10 mouse cellular contexts compared by ENCODE assay signal in genomic region chr1:92061198-92062073, GRCm38 (mm10).
DNase-seq lines count a peak whose midpoint lies in the region; ATAC-seq and TF ChIP-seq lines count a peak whose summit lies in the region.
"Had no signal": no experiment of that assay in that cellular context is flagged by ENCODE, and none has a peak within 500 bp of the region (broad histone marks: within the 10 kb centered on the region; RNA-seq: fewer than 3 reads in every experiment).

No protein-coding gene starts in this region.

- no peak for TF ChIP-seq POLR2A in limb, embryonic 14.5 days (IDR thresholded peaks at IDR 0.05; ENCODE audit: borderline replicate concordance, extremely low read depth, insufficient read depth, insufficient read length)

- 41% methylated on average over 8 of the region's 8 CpGs for WGBS in neural tube, embryonic 11.5 days
- 11% methylated on average over 8 of the region's 8 CpGs for WGBS in forebrain, embryonic 14.5 days
- WGBS in limb, embryonic 14.5 days: 42% methylated on average over 8 of the region's 8 CpGs
- 18% methylated on average over 8 of the region's 8 CpGs for WGBS in neural tube, embryonic 15.5 days

- ATAC-seq in neural tube, embryonic 11.5 days (ENCODE audit: insufficient read depth, low FRiP score, low TSS enrichment): no peak
- peak; percentile 61; the same call in 1 of the 2 replicates for ATAC-seq in forebrain, embryonic 14.5 days
- ATAC-seq in limb, embryonic 14.5 days (ENCODE audit: low FRiP score, low read depth): peak; percentile 74
- peak; percentile 92 for ATAC-seq in neural tube, embryonic 15.5 days (ENCODE audit: low FRiP score)

- no peaks in the 10 kb centered on the region for H3K9me3 ChIP-seq in neural tube, embryonic 11.5 days (ENCODE audit: control insufficient read depth, low read length)
- no peaks in the 10 kb centered on the region for H3K9me3 ChIP-seq in forebrain, embryonic 14.5 days (replicated peaks; ENCODE audit: control insufficient read depth, low read length)
- H3K9me3 ChIP-seq in limb, embryonic 14.5 days (ENCODE audit: control insufficient read depth, low read length): no peaks in the 10 kb centered on the region
- H3K9me3 ChIP-seq in neural tube, embryonic 15.5 days (replicated peaks): no peaks in the 10 kb centered on the region

- H3K4me1 ChIP-seq in neural tube, embryonic 11.5 days (ENCODE audit: control insufficient read depth, insufficient read depth, low read length): peaks cover 6% of the 10 kb centered on the region
- H3K4me1 ChIP-seq in forebrain, embryonic 14.5 days (ENCODE audit: control insufficient read depth, insufficient read depth, low read length): peaks cover 13% of the 10 kb centered on the region
- H3K4me1 ChIP-seq in limb, embryonic 14.5 days (ENCODE audit: control insufficient read depth, insufficient read depth, low read length): peaks cover 10% of the 10 kb centered on the region
- H3K4me1 ChIP-seq in neural tube, embryonic 15.5 days: peaks cover 34% of the 10 kb centered on the region

- H3K27ac ChIP-seq in neural tube, embryonic 11.5 days (ENCODE audit: low read depth, low read length): peak overlapping the region; percentile 34; the same call in 1 of the 2 replicates
- H3K27ac ChIP-seq in forebrain, embryonic 14.5 days (ENCODE audit: low read depth, low read length): no peak overlapping the region
- no peak overlapping the region for H3K27ac ChIP-seq in limb, embryonic 14.5 days (replicated peaks; ENCODE audit: low read depth, low read length)
- H3K27ac ChIP-seq in neural tube, embryonic 15.5 days (replicated peaks): peak overlapping the region; percentile 82
- H3K27ac ChIP-seq: stomach, postnatal 0 days had no signal

- H3K4me2 ChIP-seq in neural tube, embryonic 11.5 days (ENCODE audit: low read depth): no peak overlapping the region
- no peak overlapping the region for H3K4me2 ChIP-seq in forebrain, embryonic 14.5 days (ENCODE audit: low read length)
- no peak overlapping the region for H3K4me2 ChIP-seq in limb, embryonic 14.5 days (replicated peaks; ENCODE audit: low read depth, low read length, severe bottlenecking)
- peak overlapping the region; percentile 9; the same call in 1 of the 2 replicates for H3K4me2 ChIP-seq in neural tube, embryonic 15.5 days

- H3K36me3 ChIP-seq in neural tube, embryonic 11.5 days (ENCODE audit: control insufficient read depth, insufficient read depth, low read length): no peaks in the 10 kb centered on the region
- no peaks in the 10 kb centered on the region for H3K36me3 ChIP-seq in forebrain, embryonic 14.5 days (ENCODE audit: control insufficient read depth, insufficient read depth, low read length)
- no peaks in the 10 kb centered on the region for H3K36me3 ChIP-seq in limb, embryonic 14.5 days (ENCODE audit: control insufficient read depth, insufficient read depth, low read length)
- H3K36me3 ChIP-seq in neural tube, embryonic 15.5 days: no peaks in the 10 kb centered on the region

- no peak overlapping the region for H3K4me3 ChIP-seq in neural tube, embryonic 11.5 days (ENCODE audit: low read depth, low read length)
- H3K4me3 ChIP-seq in forebrain, embryonic 14.5 days (ENCODE audit: low read depth, low read length): no peak overlapping the region
- H3K4me3 ChIP-seq in limb, embryonic 14.5 days (replicated peaks; ENCODE audit: low read length): no peak overlapping the region
- no peak overlapping the region for H3K4me3 ChIP-seq in neural tube, embryonic 15.5 days (replicated peaks)

- no peak overlapping the region for H3K9ac ChIP-seq in neural tube, embryonic 11.5 days (ENCODE audit: low read length)
- H3K9ac ChIP-seq in forebrain, embryonic 14.5 days (ENCODE audit: low read length): no peak overlapping the region
- H3K9ac ChIP-seq in limb, embryonic 14.5 days (ENCODE audit: low read depth, low read length, severe bottlenecking): no peak overlapping the region
- no peak overlapping the region for H3K9ac ChIP-seq in neural tube, embryonic 15.5 days (replicated peaks)

- H3K27me3 ChIP-seq in neural tube, embryonic 11.5 days (ENCODE audit: control insufficient read depth, insufficient read depth, low read length): no peaks in the 10 kb centered on the region
- no peaks in the 10 kb centered on the region for H3K27me3 ChIP-seq in forebrain, embryonic 14.5 days (replicated peaks; ENCODE audit: control insufficient read depth, insufficient read depth, low read length)
- no peaks in the 10 kb centered on the region for H3K27me3 ChIP-seq in limb, embryonic 14.5 days (ENCODE audit: control insufficient read depth, insufficient read depth, low read length)
- H3K27me3 ChIP-seq in neural tube, embryonic 15.5 days (replicated peaks): no peaks in the 10 kb centered on the region

- DNase-seq in neural tube, embryonic 11.5 days (ENCODE audit: low spot score): no peak
- no peak for DNase-seq in neural tube, embryonic 10.5 days (ENCODE audit: extremely low spot score, low spot score)
- peak; percentile 36 for DNase-seq in forebrain, embryonic 14.5 days (ENCODE audit: low spot score)
- DNase-seq in limb, embryonic 14.5 days (ENCODE audit: low spot score): peak; percentile 11
- DNase-seq in ovary, postnatal 36 days (ENCODE audit: low spot score): no peak
- no peak for DNase-seq in spleen, adult 18-20 months
- DNase-seq in cerebellum, adult 11-12 months: no peak
- DNase-seq: lung, postnatal 14 days had no signal

Comparison
In these comparisons a context has a peak if more than half of its experiments do, and no peak if none do; other contexts are left out.
1. DNase-seq: peak in forebrain, embryonic 14.5 days (single experiment) and limb, embryonic 14.5 days (single experiment); none in neural tube, embryonic 11.5 days (single experiment), neural tube, embryonic 10.5 days (single experiment), ovary, postnatal 36 days (single experiment), spleen, adult 18-20 months (0 of 2) and cerebellum, adult 11-12 months (single experiment).
2. H3K27ac ChIP-seq: peak in neural tube, embryonic 11.5 days (single experiment) and neural tube, embryonic 15.5 days (single experiment); none in forebrain, embryonic 14.5 days (single experiment) and limb, embryonic 14.5 days (single experiment).